Mouse (Mus musculus) layer of hippocampus, postnatal 10 days (tissue): ENCODE measurements at regions not wholly inside any gene's neighbourhood (a gene's known extent, or its start where the extent isn't known, plus 50 kb on each side); places are given as distances from the start of the nearest gene placed in this dataset.
"Not testable (repeated sequence)": the region's sequence is repeated elsewhere in the genome, so short reads cannot be mapped to it uniquely, and the experiment has no call there.

Experiments
- DNase-seq, 2 experiments: peaks; one replicate each; pipeline ENCODE4 v3.0.0; 2021; ENCODE audit warnings: low spot score in 2 of 2

DNA sequence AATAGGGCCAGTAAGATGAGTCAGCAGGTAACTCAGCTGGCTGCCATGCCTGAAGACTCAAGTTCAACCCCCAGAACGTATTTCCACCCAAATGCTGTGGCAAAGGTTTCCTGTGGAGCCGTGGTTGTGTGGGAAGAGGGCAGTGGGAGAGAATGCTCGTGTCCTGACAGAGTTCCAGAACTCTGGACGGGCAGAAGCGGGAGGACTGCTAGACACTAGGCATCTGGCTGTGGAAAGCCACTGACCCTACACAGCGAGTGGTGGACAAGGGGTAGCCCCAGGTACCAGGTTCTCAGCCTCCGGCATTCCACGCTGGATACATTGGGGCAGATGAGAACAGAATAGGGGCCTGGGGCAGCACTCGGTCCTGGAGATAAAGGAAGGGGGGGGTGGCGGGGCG is 69.6 kb upstream of the Acsl3 start:
- DNase-seq = no peak

GRCm38 (mm10) chr1:78588660-78589059 is 69.0 kb upstream of the Acsl3 start:
- DNase-seq = not testable (repeated sequence)

DNA sequence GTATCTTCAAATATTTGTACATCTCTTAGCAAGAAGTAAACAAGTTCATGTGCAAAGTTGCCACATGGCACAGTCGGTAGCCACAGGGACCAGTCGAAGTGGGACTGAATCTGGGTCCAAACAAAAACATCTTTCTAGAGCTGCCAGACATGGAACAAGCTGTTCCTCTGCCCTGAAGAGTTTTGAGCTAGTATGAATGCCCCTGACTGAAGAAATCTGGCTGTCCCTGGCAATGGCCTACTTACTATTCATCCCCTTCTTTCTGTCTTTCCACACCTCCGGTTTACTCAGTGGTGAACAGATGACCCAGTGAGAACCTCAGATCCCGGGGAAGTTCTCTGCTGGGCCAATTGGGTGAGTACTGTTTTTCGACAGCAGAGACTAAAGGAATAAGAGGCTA is 67.1 kb upstream of the Acsl3 start:
- peak; percentile 13 to 24 for DNase-seq

DNA sequence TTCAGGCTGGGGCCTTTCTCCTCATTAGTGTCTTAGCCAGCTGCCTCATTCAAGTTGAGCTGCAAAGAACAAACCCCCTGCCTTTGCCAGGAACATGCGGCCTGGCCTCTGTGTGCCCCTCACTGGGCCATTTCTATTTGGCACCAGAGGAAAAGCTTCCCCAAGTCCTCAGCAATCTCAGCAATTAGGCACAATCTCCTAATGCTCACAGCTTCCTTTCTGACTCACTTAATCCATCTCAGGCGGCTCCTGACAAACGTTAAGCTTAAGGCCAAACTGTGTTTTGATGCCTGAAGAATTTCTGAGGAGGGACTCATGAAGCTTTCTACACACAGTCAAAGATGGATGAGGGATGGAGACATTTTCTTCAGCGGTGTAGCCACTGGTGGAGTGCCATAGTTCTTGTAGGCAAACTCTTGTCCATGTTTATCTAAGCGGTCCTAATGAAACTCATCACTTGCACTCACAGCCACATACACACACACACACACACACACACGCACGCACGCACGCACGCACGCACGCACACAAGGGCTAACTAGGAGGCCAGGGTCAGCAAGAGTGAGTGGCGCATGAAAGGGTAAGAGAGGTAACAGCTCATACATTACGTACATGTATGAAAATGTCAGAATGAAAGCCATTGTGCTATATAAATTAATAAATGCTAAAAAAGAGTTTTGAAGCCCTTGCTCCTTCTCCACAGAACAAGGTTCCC is 63.5 kb upstream of the Acsl3 start:
- DNase-seq = peak; percentile 33 to 38

DNA sequence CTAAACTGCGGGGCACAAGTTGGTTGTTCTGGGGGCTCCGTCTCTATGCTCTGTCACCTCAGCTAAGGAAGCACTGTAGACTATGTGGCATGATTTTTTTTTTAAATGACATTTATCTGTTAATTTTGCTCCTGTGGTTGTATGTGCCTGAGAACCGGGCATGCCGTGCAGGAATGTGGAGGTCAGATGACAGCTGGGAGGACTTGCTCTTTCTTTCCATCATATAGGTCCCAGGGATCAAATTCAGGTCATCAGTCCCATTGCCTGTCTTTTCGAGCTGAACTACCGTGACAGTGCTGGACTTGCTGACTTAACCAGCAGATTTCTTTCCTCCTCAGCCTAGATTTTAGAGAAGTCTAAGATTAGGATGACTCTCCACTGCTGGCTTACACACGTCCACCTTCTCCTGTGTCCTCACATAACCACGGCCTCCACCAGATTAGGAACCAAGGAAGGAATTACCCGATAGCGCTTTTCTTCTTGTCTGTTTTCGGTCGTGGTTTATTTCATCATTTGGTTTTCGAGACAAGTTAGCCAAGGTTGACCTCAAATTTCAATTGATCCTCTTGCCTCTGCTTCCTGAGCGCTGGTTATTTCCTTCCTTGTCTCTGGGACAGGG is 62.0 kb upstream of the Acsl3 start:
- DNase-seq = no peak

DNA sequence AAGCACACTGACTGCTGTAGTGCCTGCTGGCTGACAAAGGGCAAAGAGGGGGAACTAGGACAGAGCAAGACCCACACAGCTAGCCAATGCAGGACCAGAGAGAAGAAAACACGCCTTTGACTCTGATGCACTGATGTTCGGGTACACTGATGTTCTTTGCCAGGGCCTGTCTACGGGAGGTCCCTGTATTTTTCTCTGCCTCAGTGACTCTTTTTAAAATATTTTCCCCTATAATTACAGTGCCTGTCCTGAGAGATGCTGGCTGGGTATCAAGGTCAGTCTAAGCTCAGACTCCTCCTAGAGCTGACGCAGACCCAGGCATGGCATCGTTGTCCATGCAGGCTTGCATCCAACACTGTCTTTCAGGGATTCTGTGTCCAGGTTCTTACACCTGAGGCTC is 59.1 kb upstream of the Acsl3 start:
- no peak for DNase-seq

DNA sequence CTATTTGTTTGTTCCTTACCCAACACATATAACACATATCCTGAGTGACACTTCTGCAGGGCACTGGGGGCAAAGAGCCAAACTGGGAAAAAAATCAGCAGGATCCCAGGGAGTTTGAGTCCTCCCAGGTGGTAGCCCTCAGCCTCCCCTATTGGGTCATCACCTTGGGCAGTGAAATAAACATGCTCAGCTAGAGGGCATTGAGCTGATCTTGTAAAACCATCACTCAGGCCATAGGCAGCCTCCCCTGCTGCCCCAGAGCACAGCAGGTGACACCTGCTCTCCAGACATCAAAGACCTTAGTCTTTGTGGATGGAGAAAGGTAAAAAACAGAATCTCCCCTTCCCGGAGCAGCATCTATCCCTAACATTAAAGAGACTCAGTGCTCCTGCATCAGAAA is 57.0 kb upstream of the Acsl3 start:
- no peak for DNase-seq

- no peak for DNase-seq
Observed at GRCm38 (mm10) chr1:78601568-78601967, 56.1 kb upstream of the Acsl3 start.

GRCm38 (mm10) chr1:78602039-78602438 is 55.6 kb upstream of the Acsl3 start:
- no peak for DNase-seq

DNA sequence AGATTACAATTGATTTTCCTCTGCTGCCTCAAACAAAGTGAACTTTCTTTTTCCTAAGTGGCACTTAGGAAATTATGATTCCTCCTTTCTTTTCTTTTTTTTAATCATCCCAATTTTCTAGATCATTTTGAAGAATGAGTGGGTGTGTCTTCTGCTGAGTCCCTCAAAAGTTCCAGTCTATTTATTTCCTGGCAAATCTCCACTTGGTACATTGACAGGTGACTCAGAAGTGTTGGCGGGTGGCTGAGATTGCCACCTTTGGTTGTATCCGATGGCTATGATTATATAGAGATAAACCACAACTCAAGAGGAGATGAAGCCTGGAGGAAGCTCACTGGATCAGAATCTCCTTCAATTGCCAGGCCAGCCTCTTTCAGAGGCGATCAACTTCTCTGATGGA is 54.7 kb upstream of the Acsl3 start:
- no peak for DNase-seq

DNA sequence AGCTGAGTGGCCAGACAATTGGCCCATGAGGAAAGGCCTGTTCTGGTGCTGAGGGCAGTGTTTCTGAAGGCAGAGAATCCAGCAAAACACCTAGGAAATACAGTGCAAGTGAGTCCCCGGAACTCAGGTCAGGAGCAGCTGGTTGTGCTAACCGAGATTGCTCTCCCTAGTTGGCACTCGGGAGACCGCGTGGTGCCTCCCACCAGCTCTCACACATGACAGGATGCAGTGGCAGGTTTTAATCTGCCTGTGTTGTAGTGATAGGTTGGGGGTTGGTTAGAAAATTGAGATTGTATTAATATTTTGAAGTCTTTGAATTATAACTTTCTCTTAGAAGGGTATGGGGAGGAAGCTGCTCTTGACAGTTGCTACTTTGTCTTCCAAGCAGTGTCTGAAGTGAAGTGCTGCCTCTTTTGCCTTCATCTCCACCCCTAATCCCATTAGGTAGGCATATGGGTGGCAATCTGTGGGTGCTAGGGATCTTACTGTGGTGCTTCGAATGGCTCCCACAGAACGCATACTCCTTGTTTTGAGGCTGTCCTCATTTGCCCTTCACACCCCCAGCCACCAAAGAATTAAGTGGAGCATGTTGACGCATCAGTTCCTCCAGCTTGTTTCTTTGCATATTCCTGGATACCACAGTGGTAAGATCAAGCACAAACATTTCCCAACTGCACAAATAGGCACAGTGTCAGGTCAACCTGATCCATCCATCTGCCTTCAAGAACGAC is 52.6 kb upstream of the Acsl3 start:
- DNase-seq = peak; percentile 18 to 25
